Mouse (Mus musculus): Measurements from ENCODE around the gene Ooep.

DNA sequence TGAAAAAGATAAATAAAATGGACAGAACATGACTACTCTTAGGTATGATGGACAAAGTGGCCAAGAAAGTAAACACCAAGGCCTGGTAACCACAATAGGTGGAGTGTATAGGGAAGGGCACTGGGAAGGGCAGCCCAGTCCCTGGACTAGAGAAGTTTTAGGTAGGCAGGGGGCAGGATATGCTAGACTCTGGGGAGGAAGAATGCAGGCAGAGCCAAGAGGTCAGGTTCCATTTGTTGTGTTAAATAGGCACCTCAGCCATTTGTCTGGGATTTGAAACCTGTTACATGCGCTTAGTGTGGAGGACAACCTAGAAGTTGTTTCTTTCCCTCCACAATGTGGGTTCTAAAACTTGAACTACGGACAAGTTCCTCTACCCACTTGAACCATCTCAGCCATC lies 9.2 kb downstream of the Ooep start:
- TF ChIP-seq ELF1 (IDR thresholded peaks at IDR 0.05; ENCODE audit: low read depth, low read length) (no peak), MAX (IDR thresholded peaks at IDR 0.05; ENCODE audit: low read length) (no peak), CTCF (IDR thresholded peaks at IDR 0.05 in 2 of 3, conservative IDR thresholded peaks at IDR 0.05 in 1 of 3; ENCODE audit: control insufficient read depth in 1 of 3, insufficient read depth in 1 of 3, low read depth in 2 of 3, low read length in 3 of 3, poor library complexity in 1 of 3, severe bottlenecking in 1 of 3) (no peak), POLR2A (IDR thresholded peaks at IDR 0.05; ENCODE audit: control insufficient read depth in 1 of 2, insufficient read depth in 1 of 2, low read depth in 1 of 2, low read length in 2 of 2, poor library complexity in 1 of 2) (no peak), MYC (IDR thresholded peaks at IDR 0.05; ENCODE audit: low read depth, low read length) (no peak), CHD1 (IDR thresholded peaks at IDR 0.05; ENCODE audit: low read depth, low read length) (no peak), POLR2AphosphoS5 (IDR thresholded peaks at IDR 0.05; ENCODE audit: borderline replicate concordance, low read depth, low read length) (no peak), GABPA (IDR thresholded peaks at IDR 0.05; ENCODE audit: low read depth, low read length) (no peak), POLR2AphosphoS2 (IDR thresholded peaks at IDR 0.05; ENCODE audit: low read length) (no peak), JUND (IDR thresholded peaks at IDR 0.05; ENCODE audit: low read depth, low read length) (no peak), E2F4 (IDR thresholded peaks at IDR 0.05; ENCODE audit: borderline replicate concordance, low read depth, low read length) (no peak), SIN3A (IDR thresholded peaks at IDR 0.05; ENCODE audit: low read length) (no peak), USF2 (IDR thresholded peaks at IDR 0.05; ENCODE audit: borderline replicate concordance in 1 of 2, insufficient read depth in 1 of 2, low read depth in 1 of 2, low read length in 2 of 2) (no peak)
